Comparison of ENCODE assay signal across 13 mouse cellular contexts in the genomic region with DNA sequence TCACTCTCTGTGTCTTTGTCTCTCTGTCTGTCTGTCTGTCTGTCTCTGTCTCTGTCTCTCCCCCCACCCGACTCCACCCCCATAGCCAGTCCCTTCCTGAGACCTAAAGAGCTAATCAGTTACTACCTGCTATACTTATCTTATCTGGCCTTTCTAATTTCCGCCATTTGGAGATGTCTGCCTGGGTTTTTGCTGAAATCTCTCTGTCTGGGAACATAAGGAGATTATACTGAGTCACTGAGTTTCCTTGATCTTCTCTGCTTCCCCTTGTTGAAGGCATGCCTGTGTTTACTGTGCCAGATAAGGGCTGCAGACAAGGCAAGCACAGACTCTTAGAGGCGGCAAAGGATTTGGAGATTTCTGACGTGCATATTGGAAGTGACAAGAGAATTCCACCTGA.
"Had no signal": no experiment of that assay in that cellular context is flagged by ENCODE, and none has a peak within 500 bp of the region (broad histone marks: within the 10 kb centered on the region; RNA-seq: fewer than 3 reads in every experiment).

No protein-coding gene starts in this region.

- H3K36me3 ChIP-seq: limb, embryonic 13.5 days; midbrain, embryonic 10.5 days had no signal

- H3K27ac ChIP-seq: kidney, postnatal 0 days; limb, embryonic 13.5 days; liver, embryonic 14.5 days; midbrain, embryonic 10.5 days; stomach, postnatal 0 days had no signal

- H3K9me3 ChIP-seq: limb, embryonic 13.5 days; midbrain, embryonic 10.5 days had no signal

- H3K4me1 ChIP-seq: limb, embryonic 13.5 days had no signal

- H3K4me3 ChIP-seq: limb, embryonic 13.5 days; midbrain, embryonic 10.5 days had no signal

- DNase-seq: kidney, adult 9 months; kidney, postnatal 36 days; layer of hippocampus, adult 9-11 months; layer of hippocampus, postnatal 36 days; lung, postnatal 10 days; lung, postnatal 4 days; thymus, postnatal 4 days had no signal

- H3K27me3 ChIP-seq: limb, embryonic 13.5 days had no signal

- H3K9ac ChIP-seq: limb, embryonic 13.5 days; liver, embryonic 14.5 days had no signal

- H3K4me2 ChIP-seq: limb, embryonic 13.5 days had no signal

- ATAC-seq: midbrain, embryonic 16.5 days had no signal
